Mouse (Mus musculus) frontal cortex, postnatal 36 days (tissue): Measurements from ENCODE around the gene Lrrc42.
A peak's percentile ranks its signal among the peaks of the same experiment; 100 is the strongest.

Source experiments
- DNase-seq, 2 experiments: peaks; one replicate each; pipeline ENCODE4 v3.0.0; 2022; ENCODE audit warnings: low spot score in 2 of 2

The Lrrc42 gene

DNA sequence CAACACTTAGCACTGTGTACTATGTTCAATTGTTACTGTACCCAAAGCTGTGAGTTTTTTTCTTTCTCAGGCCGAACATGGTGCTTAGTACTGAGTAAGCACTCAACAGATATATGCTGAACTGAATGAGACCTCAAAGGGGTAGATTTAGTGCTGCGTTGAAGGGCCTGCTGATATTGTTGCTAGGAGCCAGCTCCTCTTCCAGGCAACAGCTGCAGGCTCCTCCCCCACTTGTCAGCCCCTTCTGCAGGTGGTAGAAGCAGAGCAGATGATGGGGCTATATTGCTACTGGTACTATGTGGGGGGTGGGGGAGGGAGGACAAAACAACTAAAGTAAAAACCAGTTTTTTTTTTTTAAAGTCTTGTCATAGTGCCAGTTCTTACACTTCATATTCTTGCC lies 3.9 kb downstream of the Lrrc42 start:
- DNase-seq = no peak

GRCm38 (mm10) chr4:107248061-107248460 lies 5.3 kb downstream of the Lrrc42 start:
- DNase-seq = no peak

- DNase-seq = no peak
Observed at GRCm38 (mm10) chr4:107247110-107247509, 6.2 kb downstream of the Lrrc42 start.

- DNase-seq = no peak
Observed at GRCm38 (mm10) chr4:107246040-107246439, 7.3 kb downstream of the Lrrc42 start.

DNA sequence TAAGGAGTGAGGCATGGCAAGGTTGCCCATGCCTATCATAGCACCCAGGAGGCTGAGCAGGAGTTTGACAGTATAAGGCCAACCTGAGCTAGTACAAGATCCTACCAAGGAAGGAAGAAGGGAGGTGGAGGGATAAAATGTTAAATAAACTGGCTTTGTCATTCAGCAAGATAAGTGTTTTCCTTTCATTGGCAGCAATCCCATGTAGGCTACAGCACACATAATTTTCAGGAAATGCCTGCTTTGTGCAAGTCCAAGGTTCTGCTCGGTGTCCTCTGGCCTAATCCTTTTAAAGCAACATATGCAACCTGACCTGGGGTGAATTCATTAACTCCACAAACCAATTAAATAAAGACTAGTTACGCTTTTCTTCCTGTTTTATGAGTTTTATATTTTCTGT lies 8.0 kb downstream of the Lrrc42 start:
- DNase-seq = no peak

GRCm38 (mm10) chr4:107243365-107244333 lies 9.7 kb downstream of the Lrrc42 start:
- no peak for DNase-seq

- DNase-seq = no peak
Observed at GRCm38 (mm10) chr4:107240196-107240595, 13.1 kb downstream of the Lrrc42 start.

DNA sequence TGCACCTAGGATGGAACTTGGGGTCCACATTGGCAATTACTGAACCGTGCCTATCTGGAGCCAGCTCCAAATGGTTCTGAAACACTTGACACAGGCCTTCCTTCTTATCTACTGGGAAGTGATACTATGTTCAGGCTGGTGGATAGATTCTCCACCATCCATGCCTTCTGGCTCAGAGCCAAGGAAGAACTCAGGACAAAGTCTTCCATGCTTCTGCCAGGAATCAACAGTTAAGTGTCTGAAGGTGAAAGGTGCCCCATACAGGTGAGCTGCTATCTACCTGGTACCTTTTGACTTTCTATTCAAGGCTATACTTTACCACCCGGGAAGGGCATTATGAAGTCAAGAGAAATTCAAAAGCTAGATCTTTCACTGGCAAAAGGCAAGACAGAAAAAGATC lies 15.1 kb downstream of the Lrrc42 start:
- DNase-seq = no peak

- no peak for DNase-seq
Observed at GRCm38 (mm10) chr4:107232219-107232618, 21.1 kb downstream of the Lrrc42 start.

DNA sequence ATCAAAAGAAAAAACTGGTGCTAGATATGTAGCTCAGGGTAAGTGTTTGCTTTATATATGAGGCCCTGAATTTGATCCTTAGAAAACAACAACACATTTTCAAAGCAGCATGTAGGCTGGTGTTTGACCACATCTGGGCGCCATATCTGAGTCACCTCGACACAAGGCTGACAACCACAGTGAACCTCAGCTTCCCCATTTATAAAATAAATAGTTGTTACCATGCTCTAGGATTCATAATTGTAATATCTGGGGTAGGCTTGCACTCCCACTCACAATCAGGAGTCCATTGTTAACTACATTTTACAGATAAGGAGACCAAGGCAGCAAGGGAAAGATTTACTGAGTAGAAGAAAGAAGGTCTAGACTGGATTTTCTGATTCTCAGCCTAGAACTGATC lies 27.0 kb downstream of the Lrrc42 start:
- no peak for DNase-seq

- no peak for DNase-seq
Observed at GRCm38 (mm10) chr4:107223225-107224204, 29.8 kb downstream of the Lrrc42 start.

- no peak for DNase-seq
Observed at GRCm38 (mm10) chr4:107221524-107221923, 31.8 kb downstream of the Lrrc42 start.

- DNase-seq = no peak
Observed at GRCm38 (mm10) chr4:107217574-107217973, 35.8 kb downstream of the Lrrc42 start.

GRCm38 (mm10) chr4:107213279-107214011 lies 39.9 kb downstream of the Lrrc42 start:
- no peak for DNase-seq

GRCm38 (mm10) chr4:107211936-107212335 lies 41.4 kb downstream of the Lrrc42 start:
- DNase-seq = no peak

DNA sequence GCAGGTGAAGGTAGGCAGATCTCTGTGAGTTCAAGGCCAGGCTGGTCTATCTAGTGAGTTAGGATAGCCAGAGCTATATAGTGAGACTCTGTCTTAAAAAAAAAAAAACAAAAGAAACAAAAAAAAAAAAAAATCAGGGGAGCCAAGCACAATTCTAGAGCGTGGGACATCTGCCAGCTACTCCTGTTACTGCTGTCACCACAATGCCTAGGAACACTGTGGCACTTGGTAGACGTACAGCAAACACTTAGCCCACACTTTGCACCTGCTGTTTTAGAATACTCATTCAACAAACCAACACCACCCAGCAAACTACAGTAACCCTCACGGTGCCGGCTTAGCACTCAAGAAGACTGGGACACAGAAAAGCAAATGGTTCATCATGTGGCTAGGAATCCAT lies 41.9 kb downstream of the Lrrc42 start:
- DNase-seq = peak in 1 of 2 experiments; percentile 12

GRCm38 (mm10) chr4:107210483-107211097 lies 42.7 kb downstream of the Lrrc42 start:
- DNase-seq = no peak

DNA sequence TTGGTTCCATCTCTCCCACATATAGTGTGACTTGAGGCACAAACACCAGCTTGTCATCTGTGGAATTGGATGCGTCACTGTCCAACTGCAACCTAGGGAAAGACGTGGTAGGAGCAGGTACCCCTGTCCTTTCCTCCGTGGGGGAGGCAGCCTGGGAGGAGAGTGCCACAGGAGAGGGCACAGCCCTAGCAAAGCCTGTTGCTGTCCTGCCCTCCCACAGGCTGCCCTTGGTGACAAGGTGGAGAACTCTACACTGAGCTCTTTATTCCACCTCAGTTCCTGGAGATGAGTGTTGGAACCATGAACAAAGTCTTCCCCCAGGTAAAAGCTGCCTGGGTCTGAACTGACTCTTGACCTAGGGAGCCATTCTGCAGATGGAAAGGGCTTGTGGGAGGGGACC lies 44.5 kb downstream of the Lrrc42 start, which contains the start of gene Ldlrad1:
Gene Ldlrad1, plus strand, starts transcription at position 301 of the 400 bp plus-strand sequence.
- no peak for DNase-seq

DNA sequence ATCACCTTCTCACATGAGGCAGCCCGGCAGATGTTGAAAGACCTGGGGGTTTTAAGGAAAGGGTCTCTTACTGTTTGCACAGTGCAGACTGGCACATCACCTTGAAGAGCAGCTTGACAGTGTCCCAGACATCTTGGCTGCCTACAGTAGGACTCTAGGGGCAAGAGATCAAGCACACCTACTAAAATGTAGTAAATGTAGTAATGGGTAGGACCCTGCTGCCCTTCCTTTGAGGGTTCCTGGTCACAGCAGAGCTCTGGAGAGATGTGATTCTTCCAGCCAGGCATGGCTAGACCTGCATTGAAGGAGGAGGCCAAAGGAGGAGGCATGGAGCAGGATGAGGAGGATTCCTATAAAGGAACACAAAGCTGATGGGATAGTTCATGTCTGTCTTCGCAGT lies 46.3 kb downstream of the Lrrc42 start:
- no peak for DNase-seq

- no peak for DNase-seq
Observed at GRCm38 (mm10) chr4:107203001-107203400, 50.3 kb downstream of the Lrrc42 start.

GRCm38 (mm10) chr4:107201779-107202178 lies 51.6 kb downstream of the Lrrc42 start:
- DNase-seq = no peak
